Mouse (Mus musculus) ovary, adult 2 months (tissue): Measurements from ENCODE around the gene Gm20903. TPM values are rescaled to one million over a fixed set of nuclear protein-coding genes. Genes with fewer than 3 reads are reported as not detected.

ENCODE experiments used
- polyA plus RNA-seq: library from polyadenylated mRNA; depleted of rRNA; stranded (reverse); fragments of >200 nt; gene quantifications from 2 replicates; pipeline ENCODE4 v1.2.3, GENCODE M21; 2012; rRNA removed

The Gm20903 gene
- polyA plus RNA-seq: not detected in 2 replicates

DNA sequence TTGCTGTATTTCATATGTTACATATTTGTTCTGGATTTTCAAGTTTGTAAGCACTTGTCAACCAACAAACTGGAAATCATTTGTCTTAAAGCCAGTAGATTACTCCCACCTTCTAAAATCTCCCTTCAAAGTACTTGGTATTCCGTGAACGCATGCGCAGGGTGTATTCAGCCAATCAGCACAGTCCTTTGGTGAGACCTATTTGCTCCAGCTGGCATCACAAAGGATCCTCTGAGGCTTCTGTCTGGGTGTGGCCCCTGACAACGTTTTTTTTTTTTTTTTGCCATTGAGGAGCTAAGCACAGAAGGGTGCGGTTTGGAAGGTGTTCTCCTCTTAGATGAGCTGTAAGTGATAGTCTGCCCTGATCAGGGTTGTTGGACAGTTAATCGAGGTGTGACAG, at the start of gene Gm20903:
Gm20903 (plus strand) TSS at position 301 of the 400 bp plus-strand sequence.

